Mouse (Mus musculus): ENCODE results near the gene Rmnd5b.

DNA sequence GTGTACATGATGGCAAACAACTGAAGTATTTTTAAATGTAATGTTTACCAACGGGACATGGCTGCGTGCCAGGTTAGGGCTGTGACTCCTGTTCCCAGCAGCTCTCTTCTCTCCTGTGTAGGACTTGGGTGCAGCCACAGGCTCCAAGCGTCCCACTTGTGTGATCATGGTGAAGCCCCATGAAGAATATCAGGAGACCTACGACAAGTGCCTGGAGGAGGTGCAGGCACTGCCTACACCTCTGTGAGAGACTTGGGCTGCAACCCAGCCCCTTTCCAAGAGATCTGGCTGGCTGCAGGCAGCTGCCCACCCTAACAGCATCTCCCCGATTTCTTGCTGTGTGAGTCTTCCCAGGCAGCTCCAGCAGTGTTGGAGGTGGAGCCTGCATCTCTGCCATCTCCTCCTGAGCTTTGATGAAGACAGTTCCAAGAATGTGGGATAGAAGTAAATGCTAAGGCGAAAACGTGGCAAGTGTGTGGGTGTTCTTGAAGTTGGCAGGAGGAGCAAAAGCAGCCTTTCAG is 12.7 kb downstream of the Rmnd5b start:
- TF ChIP-seq MAX (IDR thresholded peaks at IDR 0.05; ENCODE audit: low read depth) (no peak), POLR2A (IDR thresholded peaks at IDR 0.05; ENCODE audit: insufficient read length, low read depth) (no peak), USF1 (IDR thresholded peaks at IDR 0.05; ENCODE audit: low read depth) (no peak)
